Mouse (Mus musculus): ENCODE measurements around the gene Ankrd27.

GRCm38 (mm10) chr7:35537562-35537961, 48.5 kb upstream of the Ankrd27 start, which contains the start of gene Tdrd12:
- peak; percentile 59 for TF ChIP-seq CTCF (conservative IDR thresholded peaks at IDR 0.05; ENCODE audit: low read length)
- TF ChIP-seq NANOG (IDR thresholded peaks at IDR 0.05; ENCODE audit: borderline replicate concordance, low read length), result no peak

Data from E14TG2a.4 (cell line).